Mouse (Mus musculus): ENCODE data around the gene Plcxd1. TPM values are rescaled to one million over a fixed set of nuclear protein-coding genes. Genes with fewer than 3 reads are reported as not detected.
A peak's percentile ranks its signal among the peaks of the same experiment; 100 is the strongest.

Plcxd1 gene
- polyA plus RNA-seq, 1 experiment = 0.67 TPM

GRCm38 (mm10) chr5:110094030-110094846 is 5.5 kb upstream of the Plcxd1 start, which contains the start of gene Gm35315:
Gene Gm35315 (minus strand): TSS chr5:110094420.
- H3K27ac ChIP-seq (ENCODE audit: insufficient read depth, low read length) = peak within 1 kb of the TSS; percentile 85
- no peaks in the 10 kb centered on the region for H3K27me3 ChIP-seq (ENCODE audit: control insufficient read depth, insufficient read depth, low read length)
- no peaks in the 10 kb centered on the region for H3K4me1 ChIP-seq (ENCODE audit: control insufficient read depth, insufficient read depth, insufficient read length)
- under 1% methylated on average over 25 of the region's 25 CpGs for WGBS
- DNase-seq (ENCODE audit: low read depth in 1 of 2, low spot score in 2 of 2) = peak; percentile 84
- peak within 1 kb of the TSS; percentile 60 for H3K4me3 ChIP-seq (ENCODE audit: extremely low read depth, insufficient read depth, insufficient read length)
- no peaks in the 10 kb centered on the region for H3K36me3 ChIP-seq (ENCODE audit: control insufficient read depth, insufficient read depth, low read length)
- TF ChIP-seq POLR2A (IDR thresholded peaks at IDR 0.05; ENCODE audit: low read depth, low read length) (peak; percentile 43; the same call in 1 of the 2 replicates), CTCF (IDR thresholded peaks at IDR 0.05; ENCODE audit: extremely low read depth, insufficient read depth, insufficient read length, insufficient replicate concordance) (no peak)

GRCm38 (mm10) chr5:110094847-110095213 is 4.9 kb upstream of the Plcxd1 start:
- 6% methylated on average over 4 of the region's 4 CpGs for WGBS
- peak overlapping the region; percentile 85 for H3K27ac ChIP-seq (ENCODE audit: insufficient read depth, low read length)
- H3K36me3 ChIP-seq (ENCODE audit: control insufficient read depth, insufficient read depth, low read length) = no peaks in the 10 kb centered on the region
- TF ChIP-seq POLR2A (IDR thresholded peaks at IDR 0.05; ENCODE audit: low read depth, low read length) (no peak), CTCF (IDR thresholded peaks at IDR 0.05; ENCODE audit: extremely low read depth, insufficient read depth, insufficient read length, insufficient replicate concordance) (no peak)
- H3K4me1 ChIP-seq (ENCODE audit: control insufficient read depth, insufficient read depth, insufficient read length) = no peaks in the 10 kb centered on the region
- H3K27me3 ChIP-seq (ENCODE audit: control insufficient read depth, insufficient read depth, low read length) = no peaks in the 10 kb centered on the region
- H3K4me3 ChIP-seq (ENCODE audit: extremely low read depth, insufficient read depth, insufficient read length) = peak overlapping the region; percentile 60
- no peak for DNase-seq (ENCODE audit: low read depth in 1 of 2, low spot score in 2 of 2)

- TF ChIP-seq POLR2A (IDR thresholded peaks at IDR 0.05; ENCODE audit: low read depth, low read length) (no peak), CTCF (IDR thresholded peaks at IDR 0.05; ENCODE audit: extremely low read depth, insufficient read depth, insufficient read length, insufficient replicate concordance) (no peak)
- H3K4me3 ChIP-seq (ENCODE audit: extremely low read depth, insufficient read depth, insufficient read length) = no peak overlapping the region
- H3K27ac ChIP-seq (ENCODE audit: insufficient read depth, low read length) = no peak overlapping the region
- no peak for DNase-seq (ENCODE audit: low read depth in 1 of 2, low spot score in 2 of 2)
- peaks cover 8% of the 10 kb centered on the region for H3K4me1 ChIP-seq (ENCODE audit: control insufficient read depth, insufficient read depth, insufficient read length)
- H3K36me3 ChIP-seq (ENCODE audit: control insufficient read depth, insufficient read depth, low read length) = peaks cover 9% of the 10 kb centered on the region
- H3K27me3 ChIP-seq (ENCODE audit: control insufficient read depth, insufficient read depth, low read length) = no peaks in the 10 kb centered on the region
- 69% methylated on average over 1 of the region's 1 CpGs for WGBS
Observed at GRCm38 (mm10) chr5:110098991-110099477, 735 bp upstream of the Plcxd1 start.

- H3K4me3 ChIP-seq (ENCODE audit: extremely low read depth, insufficient read depth, insufficient read length) = peak overlapping the region; percentile 56
- H3K4me1 ChIP-seq (ENCODE audit: control insufficient read depth, insufficient read depth, insufficient read length) = peaks cover 8% of the 10 kb centered on the region
- no peaks in the 10 kb centered on the region for H3K27me3 ChIP-seq (ENCODE audit: control insufficient read depth, insufficient read depth, low read length)
- 3% methylated on average over 36 of the region's 37 CpGs for WGBS
- TF ChIP-seq POLR2A (IDR thresholded peaks at IDR 0.05; ENCODE audit: low read depth, low read length) (no peak), CTCF (IDR thresholded peaks at IDR 0.05; ENCODE audit: extremely low read depth, insufficient read depth, insufficient read length, insufficient replicate concordance) (no peak)
- peak; percentile 24 to 27 for DNase-seq (ENCODE audit: low read depth in 1 of 2, low spot score in 2 of 2)
- H3K36me3 ChIP-seq (ENCODE audit: control insufficient read depth, insufficient read depth, low read length) = peaks cover 20% of the 10 kb centered on the region
- H3K27ac ChIP-seq (ENCODE audit: insufficient read depth, low read length) = no peak overlapping the region
Observed at GRCm38 (mm10) chr5:110100921-110101631, 1.3 kb downstream of the Plcxd1 start.

- no peak overlapping the region for H3K27ac ChIP-seq (ENCODE audit: insufficient read depth, low read length)
- H3K4me1 ChIP-seq (ENCODE audit: control insufficient read depth, insufficient read depth, insufficient read length) = peaks cover 9% of the 10 kb centered on the region
- peak overlapping the region; percentile 56 for H3K4me3 ChIP-seq (ENCODE audit: extremely low read depth, insufficient read depth, insufficient read length)
- peaks cover 20% of the 10 kb centered on the region for H3K36me3 ChIP-seq (ENCODE audit: control insufficient read depth, insufficient read depth, low read length)
- whole genome bisulfite sequencing = 24% methylated on average over 34 of the region's 34 CpGs
- TF ChIP-seq POLR2A (IDR thresholded peaks at IDR 0.05; ENCODE audit: low read depth, low read length) (no peak), CTCF (IDR thresholded peaks at IDR 0.05; ENCODE audit: extremely low read depth, insufficient read depth, insufficient read length, insufficient replicate concordance) (no peak)
- H3K27me3 ChIP-seq (ENCODE audit: control insufficient read depth, insufficient read depth, low read length) = no peaks in the 10 kb centered on the region
- peak; percentile 31 to 38 for DNase-seq (ENCODE audit: low read depth in 1 of 2, low spot score in 2 of 2)
Observed at GRCm38 (mm10) chr5:110101716-110102347, 2.1 kb downstream of the Plcxd1 start.

GRCm38 (mm10) chr5:110102429-110102828 is 2.7 kb downstream of the Plcxd1 start:
- Histone ChIP-seq H3K27me3 (ENCODE audit: control insufficient read depth, insufficient read depth, low read length) (no peaks in the 10 kb centered on the region), H3K36me3 (ENCODE audit: control insufficient read depth, insufficient read depth, low read length) (peaks cover 20% of the 10 kb centered on the region), H3K4me1 (ENCODE audit: control insufficient read depth, insufficient read depth, insufficient read length) (peaks cover 12% of the 10 kb centered on the region), H3K4me3 (ENCODE audit: extremely low read depth, insufficient read depth, insufficient read length) (no peak overlapping the region), H3K27ac (ENCODE audit: insufficient read depth, low read length) (no peak overlapping the region)
- TF ChIP-seq POLR2A (IDR thresholded peaks at IDR 0.05; ENCODE audit: low read depth, low read length) (no peak), CTCF (IDR thresholded peaks at IDR 0.05; ENCODE audit: extremely low read depth, insufficient read depth, insufficient read length, insufficient replicate concordance) (no peak)
- DNase-seq (ENCODE audit: low read depth in 1 of 2, low spot score in 2 of 2) = no peak
- 94% methylated on average over 13 of the region's 13 CpGs for WGBS

Data from spleen, adult 2 months (tissue).